Mouse (Mus musculus): Measurements from ENCODE around the gene Lrrc8c.

Lrrc8c gene

GRCm38 (mm10) chr5:105566852-105567412, 47.7 kb downstream of the Lrrc8c start:
- H3K4me3 ChIP-seq (replicated peaks; ENCODE audit: low read length), result no peak overlapping the region
- H3K4me1 ChIP-seq (replicated peaks; ENCODE audit: low read depth, low read length), result peaks cover 6% of the 10 kb centered on the region; the same call in 1 of the 2 replicates
- TF ChIP-seq POU5F1 (IDR thresholded peaks at IDR 0.05; ENCODE audit: borderline replicate concordance, low read length), result no peak
- H3K9me3 ChIP-seq (ENCODE audit: low read length), result 0 out of 2 replicates have a peak, but pooled peaks cover 3% of the 10 kb centered on the region
- no peaks in the 10 kb centered on the region for H3K36me3 ChIP-seq (ENCODE audit: insufficient read depth, low read length)
- H3K27me3 ChIP-seq (ENCODE audit: insufficient read depth, low read length), result no peaks in the 10 kb centered on the region

GRCm38 (mm10) chr5:105568043-105568747, 49.0 kb downstream of the Lrrc8c start:
- Histone ChIP-seq H3K4me3 (replicated peaks; ENCODE audit: low read length) (no peak overlapping the region), H3K9me3 (ENCODE audit: low read length) (0 out of 2 replicates have a peak, but pooled peaks cover 3% of the 10 kb centered on the region), H3K36me3 (ENCODE audit: insufficient read depth, low read length) (no peaks in the 10 kb centered on the region), H3K27me3 (ENCODE audit: insufficient read depth, low read length) (no peaks in the 10 kb centered on the region), H3K4me1 (replicated peaks; ENCODE audit: low read depth, low read length) (peaks cover 6% of the 10 kb centered on the region; the same call in 1 of the 2 replicates)
- no peak for TF ChIP-seq POU5F1 (IDR thresholded peaks at IDR 0.05; ENCODE audit: borderline replicate concordance, low read length)
- TF ChIP-seq CTCF (conservative IDR thresholded peaks at IDR 0.05; ENCODE audit: low read length), result no peak
- no peak for TF ChIP-seq NANOG (IDR thresholded peaks at IDR 0.05; ENCODE audit: borderline replicate concordance, low read length)

- H3K4me3 ChIP-seq (replicated peaks; ENCODE audit: low read length), result no peak overlapping the region
- peaks cover 6% of the 10 kb centered on the region; the same call in 1 of the 2 replicates for H3K4me1 ChIP-seq (replicated peaks; ENCODE audit: low read depth, low read length)
- TF ChIP-seq NANOG (IDR thresholded peaks at IDR 0.05; ENCODE audit: borderline replicate concordance, low read length), result no peak
- TF ChIP-seq CTCF (conservative IDR thresholded peaks at IDR 0.05; ENCODE audit: low read length), result no peak
- no peak for TF ChIP-seq POU5F1 (IDR thresholded peaks at IDR 0.05; ENCODE audit: borderline replicate concordance, low read length)
- H3K27me3 ChIP-seq (ENCODE audit: insufficient read depth, low read length), result no peaks in the 10 kb centered on the region
- no peaks in the 10 kb centered on the region for H3K36me3 ChIP-seq (ENCODE audit: insufficient read depth, low read length)
- H3K9me3 ChIP-seq (ENCODE audit: low read length), result no peaks in the 10 kb centered on the region
Measured at GRCm38 (mm10) chr5:105569168-105569567, 50.0 kb downstream of the Lrrc8c start.

- Histone ChIP-seq H3K9me3 (ENCODE audit: low read length) (no peaks in the 10 kb centered on the region), H3K36me3 (ENCODE audit: insufficient read depth, low read length) (no peaks in the 10 kb centered on the region), H3K4me1 (replicated peaks; ENCODE audit: low read depth, low read length) (peaks cover 6% of the 10 kb centered on the region; the same call in 1 of the 2 replicates), H3K27me3 (ENCODE audit: insufficient read depth, low read length) (no peaks in the 10 kb centered on the region), H3K4me3 (replicated peaks; ENCODE audit: low read length) (no peak overlapping the region)
- TF ChIP-seq NANOG (IDR thresholded peaks at IDR 0.05; ENCODE audit: borderline replicate concordance, low read length), result no peak
- TF ChIP-seq POU5F1 (IDR thresholded peaks at IDR 0.05; ENCODE audit: borderline replicate concordance, low read length), result no peak
- no peak for TF ChIP-seq CTCF (conservative IDR thresholded peaks at IDR 0.05; ENCODE audit: low read length)
Measured at GRCm38 (mm10) chr5:105572160-105572692, 53.0 kb downstream of the Lrrc8c start.

GRCm38 (mm10) chr5:105572876-105573275, 53.7 kb downstream of the Lrrc8c start:
- H3K9me3 ChIP-seq (ENCODE audit: low read length), result no peaks in the 10 kb centered on the region
- no peak overlapping the region for H3K4me3 ChIP-seq (replicated peaks; ENCODE audit: low read length)
- H3K27me3 ChIP-seq (ENCODE audit: insufficient read depth, low read length), result no peaks in the 10 kb centered on the region
- TF ChIP-seq POU5F1 (IDR thresholded peaks at IDR 0.05; ENCODE audit: borderline replicate concordance, low read length) (no peak), CTCF (conservative IDR thresholded peaks at IDR 0.05; ENCODE audit: low read length) (no peak), NANOG (IDR thresholded peaks at IDR 0.05; ENCODE audit: borderline replicate concordance, low read length) (no peak)
- H3K36me3 ChIP-seq (ENCODE audit: insufficient read depth, low read length), result no peaks in the 10 kb centered on the region
- peaks cover 6% of the 10 kb centered on the region; the same call in 1 of the 2 replicates for H3K4me1 ChIP-seq (replicated peaks; ENCODE audit: low read depth, low read length)

- TF ChIP-seq CTCF (conservative IDR thresholded peaks at IDR 0.05; ENCODE audit: low read length) (no peak), NANOG (IDR thresholded peaks at IDR 0.05; ENCODE audit: borderline replicate concordance, low read length) (no peak), POU5F1 (IDR thresholded peaks at IDR 0.05; ENCODE audit: borderline replicate concordance, low read length) (no peak)
- no peaks in the 10 kb centered on the region for H3K9me3 ChIP-seq (ENCODE audit: low read length)
Measured at GRCm38 (mm10) chr5:105574835-105575234, 55.6 kb downstream of the Lrrc8c start.

GRCm38 (mm10) chr5:105575839-105576238, 56.7 kb downstream of the Lrrc8c start:
- H3K4me1 ChIP-seq (replicated peaks; ENCODE audit: low read depth, low read length), result no peaks in the 10 kb centered on the region; the same call in 1 of the 2 replicates
- H3K36me3 ChIP-seq (ENCODE audit: insufficient read depth, low read length), result no peaks in the 10 kb centered on the region
- H3K27me3 ChIP-seq (ENCODE audit: insufficient read depth, low read length), result no peaks in the 10 kb centered on the region
- H3K9me3 ChIP-seq (ENCODE audit: low read length), result no peaks in the 10 kb centered on the region
- no peak overlapping the region for H3K4me3 ChIP-seq (replicated peaks; ENCODE audit: low read length)
- TF ChIP-seq CTCF (conservative IDR thresholded peaks at IDR 0.05; ENCODE audit: low read length) (no peak), POU5F1 (IDR thresholded peaks at IDR 0.05; ENCODE audit: borderline replicate concordance, low read length) (no peak), NANOG (IDR thresholded peaks at IDR 0.05; ENCODE audit: borderline replicate concordance, low read length) (no peak)

More at GRCm38 (mm10) chr5:105574835-105575234, 55.6 kb downstream of the Lrrc8c start:
- Histone ChIP-seq H3K4me3 (replicated peaks; ENCODE audit: low read length) (no peak overlapping the region), H3K27me3 (ENCODE audit: insufficient read depth, low read length) (no peaks in the 10 kb centered on the region), H3K4me1 (replicated peaks; ENCODE audit: low read depth, low read length) (peaks cover under 1% of the 10 kb centered on the region; the same call in 1 of the 2 replicates), H3K36me3 (ENCODE audit: insufficient read depth, low read length) (no peaks in the 10 kb centered on the region)

GRCm38 (mm10) chr5:105580909-105581308, 61.7 kb downstream of the Lrrc8c start:
- no peak overlapping the region for H3K4me3 ChIP-seq (replicated peaks; ENCODE audit: low read length)
- no peaks in the 10 kb centered on the region for H3K9me3 ChIP-seq (ENCODE audit: low read length)
- no peak for TF ChIP-seq NANOG (IDR thresholded peaks at IDR 0.05; ENCODE audit: borderline replicate concordance, low read length)
- TF ChIP-seq CTCF (conservative IDR thresholded peaks at IDR 0.05; ENCODE audit: low read length), result no peak
- no peak for TF ChIP-seq POU5F1 (IDR thresholded peaks at IDR 0.05; ENCODE audit: borderline replicate concordance, low read length)
- H3K36me3 ChIP-seq (ENCODE audit: insufficient read depth, low read length), result 0 out of 2 replicates have a peak, but pooled peaks cover 3% of the 10 kb centered on the region
- H3K4me1 ChIP-seq (replicated peaks; ENCODE audit: low read depth, low read length), result no peaks in the 10 kb centered on the region; the same call in 1 of the 2 replicates
- no peaks in the 10 kb centered on the region for H3K27me3 ChIP-seq (ENCODE audit: insufficient read depth, low read length)

Data from E14TG2a.4 (cell line).